Mouse (Mus musculus) kidney, postnatal 36 days (tissue): ENCODE results near the gene Pef1.

Source experiments
- DNase-seq, 2 experiments: peaks; one replicate each; pipeline ENCODE4 v3.0.0; 2021 to 2022; ENCODE audit warnings: mixed read lengths in 2 of 2

Pef1 gene

GRCm38 (mm10) chr4:130102111-130102651, at the start of gene Pef1:
Pef1 (plus strand) TSS chr4:130102558.
- peak in 1 of 2 experiments; percentile 40 for DNase-seq

- no peak for DNase-seq
Observed at GRCm38 (mm10) chr4:130053111-130053510, 49.2 kb upstream of the Pef1 start.

- DNase-seq: no peak
Observed at GRCm38 (mm10) chr4:130054727-130055126, 47.6 kb upstream of the Pef1 start.

GRCm38 (mm10) chr4:130055160-130056010, 47.0 kb upstream of the Pef1 start:
- peak; percentile 20 to 54 for DNase-seq

- no peak for DNase-seq
Observed at GRCm38 (mm10) chr4:130056011-130056322, 46.4 kb upstream of the Pef1 start.

- DNase-seq: peak in 1 of 2 experiments; percentile 45
Observed at GRCm38 (mm10) chr4:130056471-130056870, 45.9 kb upstream of the Pef1 start.

- no peak for DNase-seq
Observed at GRCm38 (mm10) chr4:130060937-130061336, 41.4 kb upstream of the Pef1 start.

GRCm38 (mm10) chr4:130063191-130063590, 39.2 kb upstream of the Pef1 start:
- no peak for DNase-seq

GRCm38 (mm10) chr4:130066816-130067215, 35.5 kb upstream of the Pef1 start:
- peak; percentile 37 to 68 for DNase-seq

- DNase-seq: no peak
Observed at GRCm38 (mm10) chr4:130070523-130070922, 31.8 kb upstream of the Pef1 start.

- no peak for DNase-seq
Observed at GRCm38 (mm10) chr4:130071758-130072157, 30.6 kb upstream of the Pef1 start.

- DNase-seq: no peak
Observed at GRCm38 (mm10) chr4:130073367-130073766, 29.0 kb upstream of the Pef1 start.

- peak; percentile 81 to 92 for DNase-seq
Observed at GRCm38 (mm10) chr4:130074761-130075515, 27.4 kb upstream of the Pef1 start.

- no peak for DNase-seq
Observed at GRCm38 (mm10) chr4:130076856-130077255, 25.5 kb upstream of the Pef1 start.

GRCm38 (mm10) chr4:130078816-130079485, 23.4 kb upstream of the Pef1 start:
- DNase-seq: no peak

GRCm38 (mm10) chr4:130079521-130079920, 22.8 kb upstream of the Pef1 start:
- no peak for DNase-seq

GRCm38 (mm10) chr4:130081345-130082190, 20.8 kb upstream of the Pef1 start:
- DNase-seq: peak; percentile 91 to 93

GRCm38 (mm10) chr4:130082211-130082610, 20.1 kb upstream of the Pef1 start:
- no peak for DNase-seq

- no peak for DNase-seq
Observed at GRCm38 (mm10) chr4:130084331-130084945, 17.9 kb upstream of the Pef1 start.

GRCm38 (mm10) chr4:130085246-130085820, 17.0 kb upstream of the Pef1 start:
- DNase-seq: no peak

- peak; percentile 87 to 96 for DNase-seq
Observed at GRCm38 (mm10) chr4:130087293-130087692, 15.1 kb upstream of the Pef1 start.
